In the genomic region with DNA sequence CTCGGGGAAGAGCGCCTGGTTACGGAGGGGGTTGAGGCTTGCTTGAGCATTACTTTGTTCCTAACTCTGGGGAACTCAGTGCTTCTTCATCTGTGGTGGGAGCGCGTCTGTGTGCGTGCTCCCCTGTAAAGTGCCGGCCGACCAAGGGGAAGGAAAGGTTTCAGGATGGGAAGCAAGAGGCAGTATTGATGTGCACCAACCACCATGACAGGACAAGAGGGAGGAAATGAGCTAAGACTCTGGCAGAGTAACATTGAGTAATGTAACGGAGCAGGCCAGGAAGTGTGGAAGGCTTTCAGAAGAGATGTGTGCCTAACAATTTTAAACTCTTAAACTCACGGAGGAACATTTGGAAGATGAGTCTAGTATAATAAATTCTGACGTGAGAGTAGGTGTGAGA, we compare ENCODE assay signal across 26 mouse cellular contexts. TPM values are rescaled to one million over a fixed set of nuclear protein-coding genes. Genes with fewer than 3 reads are reported as not detected.
DNase-seq lines count a peak whose midpoint lies in the region; ATAC-seq lines count a peak whose summit lies in the region.
"Had no signal": no experiment of that assay in that cellular context is flagged by ENCODE, and none has a peak within 500 bp of the region (broad histone marks: within the 10 kb centered on the region; RNA-seq: fewer than 3 reads in every experiment).

No protein-coding gene starts in this region.

- peaks cover 17% of the 10 kb centered on the region for H3K4me1 ChIP-seq in heart, embryonic 11.5 days (ENCODE audit: control insufficient read depth, insufficient read depth, low read length)
- peaks cover 17% of the 10 kb centered on the region for H3K4me1 ChIP-seq in liver, embryonic 11.5 days (replicated peaks; ENCODE audit: control insufficient read depth, insufficient read depth, low read length)
- H3K4me1 ChIP-seq in liver, embryonic 16.5 days (ENCODE audit: control insufficient read depth, low read depth, low read length): peaks cover 17% of the 10 kb centered on the region

- peak overlapping the region; percentile 41; the same call in 1 of the 2 replicates for H3K27ac ChIP-seq in heart, embryonic 11.5 days (ENCODE audit: low read depth, low read length)
- peak overlapping the region; percentile 59; the same call in 1 of the 2 replicates for H3K27ac ChIP-seq in liver, embryonic 11.5 days (ENCODE audit: low read depth, low read length)
- peak overlapping the region; percentile 57 for H3K27ac ChIP-seq in liver, embryonic 16.5 days (ENCODE audit: low read length)
- H3K27ac ChIP-seq: embryonic facial prominence, embryonic 12.5 days; forebrain, embryonic 15.5 days; hindbrain, embryonic 15.5 days; intestine, embryonic 15.5 days; midbrain, embryonic 13.5 days; neural tube, embryonic 13.5 days had no signal

- no peak for ATAC-seq in heart, embryonic 11.5 days (replicated peaks; ENCODE audit: insufficient number of reproducible peaks, low FRiP score, low TSS enrichment)
- ATAC-seq in liver, embryonic 11.5 days (replicated peaks; ENCODE audit: low FRiP score): no peak
- no peak for ATAC-seq in liver, embryonic 16.5 days (ENCODE audit: low read depth)
- ATAC-seq: forebrain, embryonic 15.5 days; intestine, embryonic 15.5 days; midbrain, embryonic 13.5 days had no signal

- no peak for DNase-seq in heart, adult 11 months
- DNase-seq in liver, embryonic 11.5 days (ENCODE audit: low spot score): no peak
- no peak for DNase-seq in liver
- DNase-seq in cerebellum, adult 9-10 months: no peak
- DNase-seq in adipocyte (ENCODE audit: low spot score): no peak
- DNase-seq in right cerebral cortex, adult 18-20 months: no peak
- DNase-seq: cerebellum, adult 9-11 months; gastrocnemius, postnatal 25 days; heart, postnatal 4 days; kidney, adult 9 months; kidney, postnatal 36 days; layer of hippocampus, adult 9-11 months; lung, adult 2 months; right cerebral cortex, postnatal 14 days; spleen, adult 18-20 months; thymus, postnatal 36 days had no signal

- H3K36me3 ChIP-seq in heart, embryonic 11.5 days (ENCODE audit: control insufficient read depth, insufficient read depth, low read length): peaks cover 6% of the 10 kb centered on the region; the same call in 1 of the 2 replicates
- no peaks in the 10 kb centered on the region for H3K36me3 ChIP-seq in liver, embryonic 11.5 days (ENCODE audit: control insufficient read depth, insufficient read depth, low read length)
- no peaks in the 10 kb centered on the region for H3K36me3 ChIP-seq in liver, embryonic 16.5 days (ENCODE audit: control insufficient read depth, insufficient read depth)
- H3K36me3 ChIP-seq: embryonic facial prominence, embryonic 12.5 days; forebrain, embryonic 15.5 days; midbrain, embryonic 13.5 days had no signal

- WGBS in heart, embryonic 11.5 days (ENCODE audit: insufficient replicate concordance): 83% methylated on average over 11 of the region's 11 CpGs
- 72% methylated on average over 11 of the region's 11 CpGs for WGBS in liver, embryonic 11.5 days
- WGBS in liver, embryonic 16.5 days (ENCODE audit: insufficient replicate concordance): 56% methylated on average over 11 of the region's 11 CpGs

- H3K4me3 ChIP-seq in heart, embryonic 11.5 days (ENCODE audit: low read depth, low read length): no peak overlapping the region
- H3K4me3 ChIP-seq in liver, embryonic 11.5 days (ENCODE audit: low read depth, low read length): no peak overlapping the region
- peak overlapping the region; percentile 4; the same call in 1 of the 2 replicates for H3K4me3 ChIP-seq in liver, embryonic 16.5 days (ENCODE audit: low read depth, low read length)
- H3K4me3 ChIP-seq: embryonic facial prominence, embryonic 12.5 days; erythroblast, embryonic 14.5 days; forebrain, embryonic 15.5 days; hindbrain, embryonic 15.5 days; intestine, embryonic 15.5 days; midbrain, embryonic 13.5 days; neural tube, embryonic 13.5 days had no signal

- H3K9ac ChIP-seq in heart, embryonic 11.5 days (ENCODE audit: low read depth, low read length): no peak overlapping the region
- H3K9ac ChIP-seq in liver, embryonic 11.5 days (ENCODE audit: low read depth, low read length): peak overlapping the region; percentile 10; the same call in 1 of the 2 replicates
- no peak overlapping the region for H3K9ac ChIP-seq in liver, embryonic 16.5 days (ENCODE audit: low read depth, low read length)
- H3K9ac ChIP-seq: embryonic facial prominence, embryonic 12.5 days; forebrain, embryonic 15.5 days; hindbrain, embryonic 15.5 days; intestine, embryonic 15.5 days; midbrain, embryonic 13.5 days; neural tube, embryonic 13.5 days had no signal

- H3K4me2 ChIP-seq in heart, embryonic 11.5 days: no peak overlapping the region
- H3K4me2 ChIP-seq in liver, embryonic 11.5 days: peak overlapping the region; percentile 25; the same call in 1 of the 2 replicates
- peak overlapping the region; percentile 9; the same call in 1 of the 2 replicates for H3K4me2 ChIP-seq in liver, embryonic 16.5 days (ENCODE audit: low read depth, low read length)
- H3K4me2 ChIP-seq: embryonic facial prominence, embryonic 12.5 days; forebrain, embryonic 15.5 days; hindbrain, embryonic 15.5 days; intestine, embryonic 15.5 days; midbrain, embryonic 13.5 days; neural tube, embryonic 13.5 days had no signal

- H3K9me3 ChIP-seq in heart, embryonic 11.5 days (replicated peaks; ENCODE audit: control insufficient read depth, low read length): no peaks in the 10 kb centered on the region
- H3K9me3 ChIP-seq in liver, embryonic 11.5 days (ENCODE audit: control insufficient read depth, low read length): no peaks in the 10 kb centered on the region
- H3K9me3 ChIP-seq in liver, embryonic 16.5 days (replicated peaks; ENCODE audit: control insufficient read depth, low read length): no peaks in the 10 kb centered on the region
- H3K9me3 ChIP-seq: embryonic facial prominence, embryonic 12.5 days; forebrain, embryonic 15.5 days; hindbrain, embryonic 15.5 days; intestine, embryonic 15.5 days; midbrain, embryonic 13.5 days; neural tube, embryonic 13.5 days had no signal

- H3K27me3 ChIP-seq in heart, embryonic 11.5 days (ENCODE audit: control insufficient read depth, insufficient read depth, low read length): no peaks in the 10 kb centered on the region
- H3K27me3 ChIP-seq in liver, embryonic 11.5 days (replicated peaks; ENCODE audit: control insufficient read depth, insufficient read depth, low read length): no peaks in the 10 kb centered on the region
- no peaks in the 10 kb centered on the region for H3K27me3 ChIP-seq in liver, embryonic 16.5 days (ENCODE audit: control insufficient read depth, insufficient read depth, low read depth, low read length)
- H3K27me3 ChIP-seq: CH12.LX; embryonic facial prominence, embryonic 12.5 days; forebrain, embryonic 15.5 days; hindbrain, embryonic 15.5 days; intestine, embryonic 15.5 days; midbrain, embryonic 13.5 days; neural tube, embryonic 13.5 days had no signal

RNA-seq across cellular contexts. Expression of gene Fam222b, which starts 6.3 kb away (rescaled TPM):
- polyA plus RNA-seq in heart, embryonic 11.5 days (2014; fragmentation: Nextera tagmentation; extraction: Ambion mirVana): 22.4 and 26.9 TPM in 2 replicates
- polyA plus RNA-seq in liver, embryonic 11.5 days (2014; fragmentation: Nextera tagmentation; extraction: Ambion mirVana): 13.9 and 17.3 TPM in 2 replicates
- 3.4 and 4.9 TPM in 2 replicates for polyA plus RNA-seq in liver, embryonic 16.5 days (2015; fragmentation: Nextera tagmentation; extraction: Ambion mirVana)

RNA-seq across cellular contexts. Expression of gene Eral1, which starts 20.6 kb away (rescaled TPM):
- polyA plus RNA-seq in heart, embryonic 11.5 days (2014; fragmentation: Nextera tagmentation; extraction: Ambion mirVana): 25.6 and 27.0 TPM in 2 replicates
- 39.0 and 40.8 TPM in 2 replicates for polyA plus RNA-seq in liver, embryonic 11.5 days (2014; fragmentation: Nextera tagmentation; extraction: Ambion mirVana)
- polyA plus RNA-seq in liver, embryonic 16.5 days (2015; fragmentation: Nextera tagmentation; extraction: Ambion mirVana): 12.4 and 12.7 TPM in 2 replicates
